Comparison of ENCODE assay signal across 42 mouse cellular contexts in the genomic region with DNA sequence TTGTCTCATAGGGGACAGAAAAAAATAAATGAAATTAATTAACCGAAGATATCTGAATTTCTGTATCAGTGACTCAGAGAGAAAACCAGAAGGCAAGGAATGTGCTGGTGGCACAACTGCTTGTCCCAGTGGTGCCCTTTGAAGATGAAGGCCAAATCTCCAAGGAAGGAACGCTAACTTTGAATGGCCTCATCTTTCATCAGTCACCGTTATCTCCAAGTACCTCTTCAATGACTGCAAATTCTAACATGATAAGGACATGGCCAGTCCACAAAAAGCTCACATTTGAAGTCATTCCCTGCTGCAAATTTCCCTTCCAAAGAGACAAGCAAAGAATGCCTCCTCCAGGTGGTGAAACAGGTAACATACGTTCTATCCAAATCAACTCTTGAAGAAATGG. TPM values are rescaled to one million over a fixed set of nuclear protein-coding genes. Genes with fewer than 3 reads are reported as not detected.
"Had no signal": no experiment of that assay in that cellular context is flagged by ENCODE, and none has a peak within 500 bp of the region (broad histone marks: within the 10 kb centered on the region; RNA-seq: fewer than 3 reads in every experiment).

No protein-coding gene starts in this region.

- H3K4me3 ChIP-seq: heart, adult 2 months; heart, embryonic 13.5 days; heart, embryonic 15.5 days; hindbrain, embryonic 13.5 days; hindbrain, embryonic 15.5 days; kidney, embryonic 15.5 days; limb, embryonic 13.5 days; limb, embryonic 15.5 days; liver, embryonic 12.5 days had no signal

- H3K4me2 ChIP-seq: heart, embryonic 11.5 days; heart, embryonic 13.5 days; heart, embryonic 15.5 days; hindbrain, embryonic 13.5 days; hindbrain, embryonic 15.5 days; kidney, embryonic 15.5 days; limb, embryonic 13.5 days; limb, embryonic 15.5 days; liver, embryonic 12.5 days had no signal

- H3K9ac ChIP-seq: heart, embryonic 13.5 days; heart, embryonic 15.5 days; hindbrain, embryonic 13.5 days; hindbrain, embryonic 15.5 days; kidney, embryonic 15.5 days; limb, embryonic 13.5 days; limb, embryonic 15.5 days; liver, embryonic 12.5 days; liver, embryonic 14.5 days had no signal

- H3K27me3 ChIP-seq: heart, embryonic 13.5 days; heart, embryonic 15.5 days; hindbrain, embryonic 13.5 days; hindbrain, embryonic 15.5 days; kidney, embryonic 15.5 days; limb, embryonic 13.5 days; limb, embryonic 15.5 days; liver, embryonic 12.5 days had no signal

- H3K9me3 ChIP-seq: heart, embryonic 13.5 days; heart, embryonic 15.5 days; hindbrain, embryonic 13.5 days; hindbrain, embryonic 15.5 days; kidney, embryonic 15.5 days; limb, embryonic 13.5 days; limb, embryonic 15.5 days; liver, embryonic 12.5 days had no signal

- H3K27ac ChIP-seq: heart, adult 2 months; heart, embryonic 13.5 days; heart, embryonic 15.5 days; hindbrain, embryonic 13.5 days; hindbrain, embryonic 15.5 days; hindbrain, postnatal 0 days; kidney, embryonic 15.5 days; kidney, postnatal 0 days; limb, embryonic 13.5 days; limb, embryonic 15.5 days; liver, embryonic 12.5 days; liver, embryonic 14.5 days had no signal

- ATAC-seq: hindbrain, postnatal 0 days; intestine, embryonic 16.5 days; liver, embryonic 12.5 days had no signal

- H3K4me1 ChIP-seq: heart, embryonic 15.5 days; hindbrain, embryonic 13.5 days; hindbrain, embryonic 15.5 days; kidney, embryonic 15.5 days; limb, embryonic 13.5 days; limb, embryonic 15.5 days; liver, embryonic 12.5 days had no signal

- DNase-seq: gastrocnemius, postnatal 14 days; gastrocnemius, postnatal 36 days; heart, adult 2 months; heart, postnatal 14 days; heart, postnatal 36 days; kidney, adult 11 months; kidney, adult 2 months; kidney, adult 9 months; kidney, postnatal 14 days; kidney, postnatal 36 days; layer of hippocampus, postnatal 36 days; left cerebral cortex, postnatal 4 days had no signal

RNA-seq across cellular contexts. Expression of a gene that starts 33.0 kb away (rescaled TPM):
- total RNA-seq: gastrocnemius, adult 18-20 months; gastrocnemius, adult 8-10 months; gastrocnemius, postnatal 14 days; gastrocnemius, postnatal 36 days; heart, adult 2 months; heart, postnatal 14 days; heart, postnatal 36 days; hematopoietic stem cell, adult 5-6 weeks; hindbrain, postnatal 0 days; layer of hippocampus, adult 18-20 months; layer of hippocampus, postnatal 14 days; layer of hippocampus, postnatal 36 days; left cerebral cortex, adult 18-20 months; left cerebral cortex, adult 8-10 months; left cerebral cortex, postnatal 10 days; left cerebral cortex, postnatal 25 days; left cerebral cortex, postnatal 4 days; liver, adult 2 months had no signal
- polyA plus RNA-seq: gonadal fat pad, adult 2 months; heart, adult 2 months; heart, embryonic 11.5 days; heart, embryonic 13.5 days; heart, embryonic 15.5 days; heart, postnatal 0 days; hindbrain, embryonic 11.5 days; hindbrain, embryonic 13.5 days; hindbrain, embryonic 15.5 days; hindbrain, postnatal 0 days; intestine, embryonic 14.5 days; intestine, embryonic 16.5 days; kidney, adult 2 months; kidney, embryonic 15.5 days; kidney, postnatal 0 days; large intestine, adult 2 months; limb, embryonic 11.5 days; limb, embryonic 13.5 days; limb, embryonic 15.5 days; liver, adult 2 months; liver, embryonic 12.5 days; liver, embryonic 14.5 days; liver, embryonic 16.5 days had no signal

RNA-seq across cellular contexts. Expression of a gene that starts 41.2 kb away (rescaled TPM):
- total RNA-seq: gastrocnemius, adult 18-20 months had no signal

RNA-seq across cellular contexts. Expression of a gene that starts 50.1 kb away (rescaled TPM):
- polyA plus RNA-seq: heart, embryonic 15.5 days; liver, embryonic 16.5 days had no signal
